Mouse (Mus musculus): ENCODE measurements around the gene Plcl2. TPM values are rescaled to one million over a fixed set of nuclear protein-coding genes. Genes with fewer than 3 reads are reported as not detected.

The Plcl2 gene
- polyA plus RNA-seq, 1 experiment from 2014 or later = 2.4 TPM

DNA sequence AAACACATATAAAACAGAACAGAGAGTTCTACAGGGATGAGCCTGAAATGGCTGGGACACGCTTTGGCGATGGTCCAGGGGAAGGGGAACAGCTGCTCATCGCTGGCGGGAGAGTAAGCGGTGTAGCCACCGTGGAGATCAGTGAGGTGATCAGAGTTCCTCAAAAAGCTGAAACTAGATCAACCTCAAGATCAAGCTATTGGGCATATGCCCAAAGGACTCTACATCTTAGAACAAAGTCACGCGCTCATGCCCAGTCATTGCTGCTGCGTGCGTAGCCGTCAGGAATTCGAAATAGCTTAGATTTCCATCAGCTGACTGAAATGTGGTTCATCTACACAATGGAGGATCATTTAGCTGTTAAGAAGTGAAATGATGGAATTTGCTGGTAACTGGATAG lies 65.0 kb downstream of the Plcl2 start:
- no peak for ATAC-seq (ENCODE audit: low read depth)
- WGBS = 84% methylated on average over 12 of the region's 12 CpGs

DNA sequence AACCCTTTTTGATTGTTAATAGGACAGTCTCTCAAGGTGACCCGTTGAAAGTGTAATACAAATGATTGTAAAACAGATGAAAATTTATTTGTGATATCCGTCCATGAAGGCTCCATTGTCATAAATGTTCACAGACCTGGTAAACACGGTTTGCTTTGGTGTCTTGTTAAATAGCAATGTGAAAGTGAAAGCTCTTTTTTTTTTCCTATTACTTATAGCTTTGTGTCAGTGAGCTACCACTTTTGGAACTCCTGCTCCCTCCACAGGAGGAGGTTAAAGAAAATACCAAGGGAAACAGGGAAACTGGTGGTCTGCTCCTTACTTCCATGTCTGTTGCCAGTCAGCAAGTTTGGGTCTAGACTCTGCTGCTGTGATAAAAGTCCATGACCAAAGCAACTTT lies 71.2 kb downstream of the Plcl2 start:
- Histone ChIP-seq H3K9ac (ENCODE audit: low read length) (no peak overlapping the region), H3K4me1 (replicated peaks; ENCODE audit: control insufficient read depth, insufficient read depth, low read length) (no peaks in the 10 kb centered on the region), H3K36me3 (ENCODE audit: control insufficient read depth, insufficient read depth, low read length) (no peaks in the 10 kb centered on the region), H3K27me3 (ENCODE audit: control insufficient read depth, insufficient read depth, low read depth, low read length) (no peaks in the 10 kb centered on the region), H3K9me3 (ENCODE audit: control insufficient read depth, low read length) (no peaks in the 10 kb centered on the region), H3K27ac (ENCODE audit: low read length) (no peak overlapping the region), H3K4me2 (ENCODE audit: low read depth, low read length) (no peak overlapping the region), H3K4me3 (ENCODE audit: low read length) (no peak overlapping the region)
- 71% methylated on average over 3 of the region's 3 CpGs for whole genome bisulfite sequencing
- ATAC-seq (ENCODE audit: low read depth) = no peak

More for the DNA sequence above, 65.0 kb downstream of the Plcl2 start:
- Histone ChIP-seq H3K4me2 (ENCODE audit: low read depth, low read length) (no peak overlapping the region), H3K9ac (ENCODE audit: low read length) (no peak overlapping the region), H3K9me3 (ENCODE audit: control insufficient read depth, low read length) (no peaks in the 10 kb centered on the region), H3K4me1 (replicated peaks; ENCODE audit: control insufficient read depth, insufficient read depth, low read length) (no peaks in the 10 kb centered on the region), H3K27me3 (ENCODE audit: control insufficient read depth, insufficient read depth, low read depth, low read length) (no peaks in the 10 kb centered on the region), H3K27ac (ENCODE audit: low read length) (no peak overlapping the region), H3K4me3 (ENCODE audit: low read length) (no peak overlapping the region), H3K36me3 (ENCODE audit: control insufficient read depth, insufficient read depth, low read length) (no peaks in the 10 kb centered on the region)

DNA sequence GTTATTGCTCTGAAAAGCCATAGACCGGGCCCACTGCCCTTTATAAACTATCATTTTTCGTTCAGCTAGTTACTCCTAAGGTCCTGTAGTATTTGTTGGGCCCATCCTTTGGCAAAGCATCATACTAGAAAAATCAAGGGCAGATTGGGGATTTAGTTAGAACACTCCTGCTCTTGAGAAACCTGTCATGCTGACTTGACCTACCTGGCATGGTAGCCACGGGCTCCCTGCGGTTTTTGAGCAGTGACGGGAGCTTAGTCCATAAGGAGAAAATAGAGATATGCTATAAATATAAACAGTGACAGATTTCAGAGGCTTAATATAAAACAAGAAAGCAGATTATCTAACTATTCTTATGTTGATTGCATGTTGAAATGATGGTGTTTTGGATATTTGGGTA lies 77.6 kb downstream of the Plcl2 start:
- Histone ChIP-seq H3K36me3 (ENCODE audit: control insufficient read depth, insufficient read depth, low read length) (no peaks in the 10 kb centered on the region), H3K27me3 (ENCODE audit: control insufficient read depth, insufficient read depth, low read depth, low read length) (no peaks in the 10 kb centered on the region), H3K4me3 (ENCODE audit: low read length) (no peak overlapping the region), H3K4me1 (replicated peaks; ENCODE audit: control insufficient read depth, insufficient read depth, low read length) (no peaks in the 10 kb centered on the region), H3K4me2 (ENCODE audit: low read depth, low read length) (no peak overlapping the region), H3K27ac (ENCODE audit: low read length) (no peak overlapping the region), H3K9ac (ENCODE audit: low read length) (no peak overlapping the region), H3K9me3 (ENCODE audit: control insufficient read depth, low read length) (no peaks in the 10 kb centered on the region)
- 86% methylated on average over 5 of the region's 5 CpGs for WGBS
- ATAC-seq (ENCODE audit: low read depth) = no peak

DNA sequence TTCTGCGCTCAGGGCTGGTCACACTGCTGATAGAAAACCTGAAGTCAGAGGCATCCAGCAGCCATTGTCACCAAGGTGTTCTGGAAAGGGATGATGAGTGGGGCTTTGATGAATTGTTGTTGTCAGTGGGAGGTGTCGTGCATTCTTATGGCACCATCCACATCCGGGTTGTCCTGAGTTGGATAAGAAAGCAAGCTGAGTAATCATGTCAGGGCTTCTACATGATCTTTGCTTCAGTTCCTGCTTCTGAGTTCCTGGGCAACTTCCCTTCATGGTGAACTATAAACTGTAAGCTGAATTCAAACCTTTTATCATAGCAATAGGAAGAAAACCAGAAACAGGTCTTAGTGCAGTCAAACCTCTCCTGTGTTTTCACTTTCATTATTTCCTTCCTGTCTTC lies 78.7 kb downstream of the Plcl2 start:
- H3K9me3 ChIP-seq (ENCODE audit: control insufficient read depth, low read length) = no peaks in the 10 kb centered on the region
- WGBS = 68% methylated on average over 3 of the region's 3 CpGs
- H3K27me3 ChIP-seq (ENCODE audit: control insufficient read depth, insufficient read depth, low read depth, low read length) = no peaks in the 10 kb centered on the region
- ATAC-seq (ENCODE audit: low read depth) = no peak
- no peaks in the 10 kb centered on the region for H3K4me1 ChIP-seq (replicated peaks; ENCODE audit: control insufficient read depth, insufficient read depth, low read length)
- H3K36me3 ChIP-seq (ENCODE audit: control insufficient read depth, insufficient read depth, low read length) = no peaks in the 10 kb centered on the region
- no peak overlapping the region for H3K4me3 ChIP-seq (ENCODE audit: low read length)
- no peak overlapping the region for H3K4me2 ChIP-seq (ENCODE audit: low read depth, low read length)
- H3K9ac ChIP-seq (ENCODE audit: low read length) = no peak overlapping the region
- H3K27ac ChIP-seq (ENCODE audit: low read length) = no peak overlapping the region

DNA sequence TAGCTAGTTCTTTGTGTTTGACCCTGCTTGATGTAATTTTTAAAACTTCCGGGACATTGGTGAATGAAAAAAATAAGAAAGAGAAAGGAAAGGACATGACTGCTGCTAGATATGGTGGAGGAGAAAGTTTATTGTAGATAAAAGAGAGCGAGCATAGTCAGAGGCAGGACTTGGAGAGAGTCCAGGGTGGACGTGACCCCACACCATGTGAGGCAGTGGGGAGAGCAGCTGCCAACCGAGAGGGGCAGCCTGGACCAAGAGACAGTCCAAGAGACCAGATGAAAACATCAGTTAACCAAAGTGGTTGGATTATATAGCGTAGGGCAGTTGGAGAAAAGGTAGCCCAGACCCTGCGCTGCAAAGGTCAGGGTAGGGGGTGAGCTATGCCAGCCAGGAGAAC lies 91.0 kb downstream of the Plcl2 start:
- H3K4me1 ChIP-seq (replicated peaks; ENCODE audit: control insufficient read depth, insufficient read depth, low read length) = peaks cover 3% of the 10 kb centered on the region
- no peaks in the 10 kb centered on the region for H3K27me3 ChIP-seq (ENCODE audit: control insufficient read depth, insufficient read depth, low read depth, low read length)
- no peak overlapping the region for H3K9ac ChIP-seq (ENCODE audit: low read length)
- H3K4me2 ChIP-seq (ENCODE audit: low read depth, low read length) = no peak overlapping the region
- no peaks in the 10 kb centered on the region for H3K36me3 ChIP-seq (ENCODE audit: control insufficient read depth, insufficient read depth, low read length)
- 0 out of 2 replicates have a peak, but pooled peaks have one; percentile 34 for ATAC-seq (ENCODE audit: low read depth)
- H3K27ac ChIP-seq (ENCODE audit: low read length) = no peak overlapping the region
- no peaks in the 10 kb centered on the region for H3K9me3 ChIP-seq (ENCODE audit: control insufficient read depth, low read length)
- H3K4me3 ChIP-seq (ENCODE audit: low read length) = no peak overlapping the region
- WGBS = 48% methylated on average over 6 of the region's 6 CpGs

DNA sequence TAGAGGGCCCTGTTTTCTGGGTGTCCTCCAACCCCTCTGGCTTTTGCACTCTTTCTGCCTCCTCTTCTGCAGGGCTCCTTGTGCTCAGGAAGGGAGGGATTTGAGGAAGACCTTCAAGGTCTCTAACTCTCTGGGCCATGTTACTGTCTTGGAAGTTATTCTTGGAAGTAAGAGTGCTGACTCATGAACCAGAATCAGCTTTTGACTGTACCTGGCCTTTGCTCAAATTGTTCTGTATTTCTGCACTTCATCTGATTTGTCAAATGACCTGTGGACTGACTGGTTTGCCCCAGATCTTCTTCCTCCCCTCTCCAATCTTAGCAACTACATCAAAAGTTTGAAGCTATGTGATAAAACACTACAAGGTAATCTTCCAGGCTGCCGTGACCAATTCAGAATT lies 91.5 kb downstream of the Plcl2 start:
- Histone ChIP-seq H3K36me3 (ENCODE audit: control insufficient read depth, insufficient read depth, low read length) (no peaks in the 10 kb centered on the region), H3K9ac (ENCODE audit: low read length) (no peak overlapping the region), H3K4me2 (ENCODE audit: low read depth, low read length) (no peak overlapping the region), H3K9me3 (ENCODE audit: control insufficient read depth, low read length) (no peaks in the 10 kb centered on the region), H3K27me3 (ENCODE audit: control insufficient read depth, insufficient read depth, low read depth, low read length) (no peaks in the 10 kb centered on the region), H3K4me3 (ENCODE audit: low read length) (no peak overlapping the region), H3K27ac (ENCODE audit: low read length) (no peak overlapping the region), H3K4me1 (replicated peaks; ENCODE audit: control insufficient read depth, insufficient read depth, low read length) (peaks cover 3% of the 10 kb centered on the region)
- WGBS = 86% methylated on average over 1 of the region's 1 CpGs
- ATAC-seq (ENCODE audit: low read depth) = no peak

DNA sequence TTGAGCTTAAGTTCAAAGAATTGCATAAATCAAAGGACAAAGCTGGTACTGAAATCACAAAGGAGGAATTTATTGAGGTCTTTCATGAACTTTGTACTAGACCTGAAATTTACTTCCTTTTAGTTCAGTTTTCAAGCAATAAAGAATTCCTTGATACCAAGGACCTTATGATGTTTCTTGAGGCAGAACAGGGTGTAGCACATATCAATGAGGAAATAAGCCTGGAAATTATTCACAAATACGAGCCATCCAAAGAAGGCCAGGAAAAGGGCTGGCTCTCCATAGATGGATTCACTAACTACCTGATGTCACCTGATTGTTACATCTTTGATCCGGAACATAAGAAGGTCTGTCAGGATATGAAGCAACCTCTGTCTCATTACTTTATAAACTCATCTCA lies 97.7 kb downstream of the Plcl2 start:
- H3K9me3 ChIP-seq (ENCODE audit: control insufficient read depth, low read length) = no peaks in the 10 kb centered on the region
- 93% methylated on average over 2 of the region's 2 CpGs for WGBS

DNA sequence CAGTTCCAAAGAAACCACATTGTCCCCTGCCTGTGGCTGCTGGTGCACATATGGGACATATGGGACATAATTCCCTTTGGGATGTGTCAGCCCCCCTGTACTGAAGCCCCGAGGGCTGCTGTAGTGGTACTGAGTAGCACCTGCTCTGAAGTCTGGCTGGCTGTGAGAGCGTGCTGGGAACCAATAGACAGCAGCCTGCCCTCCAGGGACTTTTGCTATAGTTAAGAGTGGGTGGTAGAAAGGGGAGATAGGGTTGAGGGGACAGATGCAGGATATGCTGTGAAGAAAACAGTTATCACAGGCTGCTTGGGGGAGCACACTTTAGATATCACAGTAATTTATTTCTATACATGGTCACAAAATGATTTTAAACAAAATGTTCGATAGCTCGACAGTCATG lies 100.7 kb downstream of the Plcl2 start:
- 90% methylated on average over 4 of the region's 4 CpGs for WGBS
- Histone ChIP-seq H3K4me1 (replicated peaks; ENCODE audit: control insufficient read depth, insufficient read depth, low read length) (no peaks in the 10 kb centered on the region), H3K4me3 (ENCODE audit: low read length) (no peak overlapping the region), H3K36me3 (ENCODE audit: control insufficient read depth, insufficient read depth, low read length) (peaks cover 13% of the 10 kb centered on the region), H3K4me2 (ENCODE audit: low read depth, low read length) (no peak overlapping the region), H3K27me3 (ENCODE audit: control insufficient read depth, insufficient read depth, low read depth, low read length) (no peaks in the 10 kb centered on the region), H3K9ac (ENCODE audit: low read length) (no peak overlapping the region), H3K9me3 (ENCODE audit: control insufficient read depth, low read length) (no peaks in the 10 kb centered on the region), H3K27ac (ENCODE audit: low read length) (no peak overlapping the region)
- ATAC-seq (ENCODE audit: low read depth) = no peak

More for the DNA sequence above, 97.7 kb downstream of the Plcl2 start:
- no peaks in the 10 kb centered on the region for H3K27me3 ChIP-seq (ENCODE audit: control insufficient read depth, insufficient read depth, low read depth, low read length)
- H3K4me1 ChIP-seq (replicated peaks; ENCODE audit: control insufficient read depth, insufficient read depth, low read length) = no peaks in the 10 kb centered on the region
- H3K4me2 ChIP-seq (ENCODE audit: low read depth, low read length) = no peak overlapping the region
- H3K27ac ChIP-seq (ENCODE audit: low read length) = no peak overlapping the region
- H3K9ac ChIP-seq (ENCODE audit: low read length) = no peak overlapping the region
- H3K36me3 ChIP-seq (ENCODE audit: control insufficient read depth, insufficient read depth, low read length) = peaks cover 5% of the 10 kb centered on the region; the same call in 1 of the 2 replicates
- H3K4me3 ChIP-seq (ENCODE audit: low read length) = no peak overlapping the region
- no peak for ATAC-seq (ENCODE audit: low read depth)

DNA sequence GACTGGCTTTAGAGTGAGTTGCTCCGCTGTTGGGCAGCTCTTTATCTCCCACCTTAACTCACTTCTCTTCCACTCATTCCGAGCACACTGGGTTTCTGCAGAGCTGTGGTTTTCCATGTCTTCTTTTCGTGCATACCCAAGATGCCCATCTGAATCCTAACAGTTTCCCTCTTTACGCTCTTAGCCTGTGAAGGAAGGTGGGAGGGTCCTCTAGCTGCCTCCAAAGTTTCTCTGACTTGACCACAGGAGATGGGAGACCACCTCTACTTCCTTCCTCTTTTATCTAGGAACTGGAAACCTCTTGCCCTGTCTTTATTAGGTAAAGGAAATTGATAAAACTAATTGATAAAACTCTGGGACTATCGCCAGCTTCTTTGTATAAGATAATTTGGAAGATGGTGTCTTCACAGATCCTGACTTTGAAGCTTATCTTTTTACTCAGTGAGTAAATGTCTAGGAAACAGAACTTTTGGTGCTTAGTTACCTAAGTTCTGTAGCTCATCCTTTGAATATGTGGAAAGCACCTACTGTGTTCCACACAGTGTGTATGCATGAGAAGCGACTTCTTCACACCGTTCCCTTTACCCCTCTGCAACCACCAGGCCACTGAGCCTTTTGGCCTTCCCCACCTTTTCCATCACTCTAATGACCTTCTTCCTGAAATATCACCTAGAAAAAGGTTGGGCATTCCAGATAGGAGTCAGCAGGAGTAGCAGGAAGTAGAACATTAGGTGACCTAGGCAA lies 111.8 kb downstream of the Plcl2 start:
- ATAC-seq (ENCODE audit: low read depth) = no peak
- 85% methylated on average over 7 of the region's 7 CpGs for WGBS
- H3K4me3 ChIP-seq (ENCODE audit: low read length) = no peak overlapping the region

More for the DNA sequence above, 111.8 kb downstream of the Plcl2 start:
- Histone ChIP-seq H3K27ac (ENCODE audit: low read length) (no peak overlapping the region), H3K4me2 (ENCODE audit: low read depth, low read length) (no peak overlapping the region), H3K9ac (ENCODE audit: low read length) (no peak overlapping the region), H3K27me3 (ENCODE audit: control insufficient read depth, insufficient read depth, low read depth, low read length) (no peaks in the 10 kb centered on the region), H3K36me3 (ENCODE audit: control insufficient read depth, insufficient read depth, low read length) (no peaks in the 10 kb centered on the region), H3K9me3 (ENCODE audit: control insufficient read depth, low read length) (no peaks in the 10 kb centered on the region), H3K4me1 (replicated peaks; ENCODE audit: control insufficient read depth, insufficient read depth, low read length) (no peaks in the 10 kb centered on the region; the same call in 1 of the 2 replicates)

Data from lung, embryonic 16.5 days (tissue).